Mouse (Mus musculus) left cerebral cortex, adult 2 months (tissue): Measurements from ENCODE around the gene Myo18a. TPM values are rescaled to one million over a fixed set of nuclear protein-coding genes. Genes with fewer than 3 reads are reported as not detected.
"Not testable (repeated sequence)": the region's sequence is repeated elsewhere in the genome, so short reads cannot be mapped to it uniquely, and the experiment has no call there.

ENCODE experiments used
- DNase-seq, 2 experiments: peaks; one replicate each; pipeline ENCODE4 v3.0.0; 2021 to 2022; ENCODE audit warnings: low spot score in 2 of 2, mixed read lengths in 1 of 2; ENCODE audit errors: extremely low spot score in 1 of 2
- H3K27ac ChIP-seq: fragments of 200-600 bp; 2 replicates; pipeline ENCODE4 v1.8.1; 2022
- H3K4me3 ChIP-seq: fragments of 200-600 bp; 2 replicates; pipeline ENCODE4 v1.8.1; 2022
- CTCF ChIP-seq: fragments of 200-600 bp; IDR thresholded peaks from 2 replicates; pipeline ENCODE4 v1.8.1; 2022; ENCODE audit warnings: antibody characterized with exemption, mild to moderate bottlenecking, moderate library complexity
- intact Hi-C: fragments of 180-260 bp; cut with DNase I; formaldehyde crosslinking; loops from one replicate; pipeline ENCODE4 v1.15.1; 2025
- long read RNA-seq, 2 experiments: library from polyadenylated mRNA; stranded (forward); transcript quantifications; one replicate each; pipeline ENCODE4 v2.0.0; 2021; ENCODE audit warnings: borderline mapping rate in 2 of 2
- total RNA-seq, 2 experiments: library from RNA; stranded (reverse); gene quantifications; 2 replicates each; pipeline ENCODE4 v1.2.3; 2021

Myo18a gene
- 100 to 1,000 TPM; 164 to 169 TPM for total RNA-seq
- long read RNA-seq, experiment 1, full-length matches to known transcripts: 2 of 58 reads
- long read RNA-seq, experiment 1, partial matches to known transcripts: 32 of 58 reads
- long read RNA-seq, experiment 1, other reads (novel, unspliced or antisense): 24 of 58 reads
- long read RNA-seq, experiment 2, full-length matches to known transcripts: 1 of 74 reads
- long read RNA-seq, experiment 2, partial matches to known transcripts: 38 of 74 reads
- long read RNA-seq, experiment 2, other reads (novel, unspliced or antisense): 35 of 74 reads

DNA sequence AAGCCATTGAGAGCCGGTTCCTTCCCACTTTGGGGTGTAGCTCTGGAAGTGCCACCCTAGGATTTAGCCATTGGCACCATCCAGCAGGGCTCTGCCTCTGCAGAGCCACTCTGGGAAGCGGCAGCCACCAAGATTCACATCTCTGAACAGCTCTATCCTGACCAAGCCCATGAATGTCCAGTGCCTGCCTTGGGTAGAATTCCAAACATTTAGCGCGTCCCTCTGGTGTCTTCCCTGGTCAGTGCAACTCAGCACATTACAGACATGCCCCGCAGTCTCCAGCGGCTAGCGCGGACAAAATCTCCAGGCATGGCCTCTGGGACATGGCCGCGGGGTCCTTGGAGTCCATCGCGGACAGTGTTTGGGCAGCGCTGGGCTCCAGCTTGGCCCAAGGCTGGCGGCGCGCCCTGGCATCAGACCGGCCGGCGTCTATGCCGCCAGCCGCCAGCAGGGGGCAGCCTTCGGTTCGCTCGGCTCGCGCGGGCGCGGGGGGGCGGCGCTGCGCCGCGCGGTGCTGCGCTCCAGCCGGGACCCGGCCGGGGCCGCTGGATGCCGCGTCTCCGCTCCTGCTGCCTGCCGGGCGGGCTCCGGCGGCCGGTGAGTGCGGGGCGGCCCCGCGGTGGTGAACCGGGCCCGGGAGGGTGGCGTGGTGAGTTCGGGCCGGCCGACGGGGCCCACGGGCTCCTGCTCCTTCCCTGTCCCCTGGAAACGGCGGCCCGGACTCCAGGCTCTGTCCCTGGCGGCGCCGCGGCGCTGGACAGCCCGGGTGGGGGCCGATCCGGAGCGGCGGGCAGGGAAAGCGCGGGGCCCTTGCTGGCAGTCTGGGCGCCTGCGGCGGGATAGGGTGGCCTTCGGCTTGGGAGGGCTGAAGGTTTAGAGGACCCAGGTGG lies at the start of gene Myo18a:
Gene Myo18a, plus strand, starts transcription at position 464 of the 890 bp plus-strand sequence.
- peak within 1 kb of the TSS; percentile 97 for H3K27ac ChIP-seq
- TF ChIP-seq CTCF: peak; percentile 75
- DNase-seq: peak; percentile 85 to 88
- intact Hi-C loops: loop anchor here (1.0 kb wide), 1 partner anchor 30 kb away; no protein-coding TSS in a partner anchor
- peak within 1 kb of the TSS; percentile 84 for H3K4me3 ChIP-seq

DNA sequence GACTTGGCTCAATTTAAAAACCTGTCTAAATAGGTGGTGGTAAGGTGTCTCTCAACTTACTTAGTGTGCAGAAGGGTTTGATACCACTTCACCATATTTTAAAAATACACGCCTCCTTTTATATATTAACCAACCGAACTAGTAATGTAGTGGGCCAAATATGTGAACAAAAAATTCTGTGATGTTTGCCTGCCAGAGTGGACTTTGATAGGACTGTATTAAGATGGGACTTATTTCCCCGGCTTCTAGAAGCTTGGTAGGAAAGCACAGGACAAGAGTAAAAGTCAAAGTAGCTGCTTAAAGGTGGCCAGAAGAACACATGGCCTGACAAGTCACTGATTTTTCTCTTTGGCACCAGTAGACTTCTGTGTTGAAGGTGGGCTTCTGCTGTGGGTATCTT lies 49.3 kb upstream of the Myo18a start:
- no peak for TF ChIP-seq CTCF
- H3K4me3 ChIP-seq: no peak overlapping the region
- H3K27ac ChIP-seq: no peak overlapping the region
- DNase-seq: no peak
- intact Hi-C loops: no loop called here

DNA sequence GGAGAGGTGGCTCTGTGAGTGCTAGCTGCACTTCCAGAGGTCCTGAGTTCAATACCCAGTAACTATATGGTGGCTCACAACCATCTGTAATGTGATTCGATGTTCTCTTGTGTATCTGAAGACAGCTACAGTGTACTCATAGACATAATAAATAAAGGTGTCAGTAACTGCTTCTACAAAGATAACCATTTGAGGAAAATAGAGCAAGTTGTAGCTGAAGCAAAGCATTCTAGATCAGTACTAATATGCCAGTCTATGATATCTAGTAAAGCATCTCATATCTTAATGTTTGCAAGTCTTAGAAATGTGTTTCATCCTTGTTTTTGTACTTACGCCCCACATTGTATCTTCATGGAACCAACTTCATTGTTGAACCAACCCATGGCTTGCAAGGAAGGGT lies 44.0 kb upstream of the Myo18a start:
- Histone ChIP-seq H3K4me3 (no peak overlapping the region), H3K27ac (no peak overlapping the region)
- intact Hi-C loops: no loop called here
- no peak for TF ChIP-seq CTCF
- DNase-seq: no peak

DNA sequence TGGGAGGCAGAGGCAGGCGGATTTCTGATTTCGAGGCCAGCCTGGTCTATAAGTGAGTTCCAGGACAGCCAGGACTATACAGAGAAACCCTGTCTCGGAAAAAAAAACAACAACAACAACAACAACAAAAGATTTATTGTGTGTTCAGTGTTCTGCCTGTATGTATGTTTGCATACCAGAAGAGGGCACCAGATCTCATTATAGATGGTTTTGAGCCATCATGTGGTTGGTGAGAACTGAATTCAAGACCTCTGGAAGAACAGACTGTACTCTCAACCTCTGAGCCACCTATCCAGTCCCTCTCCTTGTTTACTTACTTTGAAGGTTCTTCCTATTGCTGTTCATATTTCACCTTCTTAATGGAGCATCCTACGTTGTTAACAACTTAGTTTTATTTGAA lies 41.7 kb upstream of the Myo18a start:
- no peak overlapping the region for H3K27ac ChIP-seq
- intact Hi-C loops: no loop called here
- no peak for DNase-seq
- H3K4me3 ChIP-seq: no peak overlapping the region
- no peak; the same call in 1 of the 2 replicates for TF ChIP-seq CTCF

DNA sequence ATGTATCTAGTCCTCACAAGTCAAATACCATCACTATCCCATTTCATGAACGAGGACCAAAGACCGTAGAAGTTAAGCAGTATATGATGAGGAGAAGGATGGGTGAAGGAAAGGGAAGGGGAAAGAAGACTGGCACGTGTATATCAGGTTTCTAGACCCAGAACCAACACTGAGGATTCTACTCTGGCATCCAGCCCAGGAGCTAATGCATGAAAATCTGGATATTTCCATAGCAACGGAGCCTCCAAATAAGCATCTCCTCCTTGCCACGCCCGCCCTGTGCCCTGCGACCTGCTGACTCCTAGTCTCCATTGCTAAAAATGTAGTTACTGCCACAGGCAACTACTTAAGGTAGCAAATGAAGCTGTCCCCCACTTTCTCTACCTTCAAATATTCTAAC lies 38.3 kb upstream of the Myo18a start:
- intact Hi-C loops: no loop called here
- no peak for TF ChIP-seq CTCF
- Histone ChIP-seq H3K4me3 (no peak overlapping the region), H3K27ac (no peak overlapping the region)
- no peak for DNase-seq

DNA sequence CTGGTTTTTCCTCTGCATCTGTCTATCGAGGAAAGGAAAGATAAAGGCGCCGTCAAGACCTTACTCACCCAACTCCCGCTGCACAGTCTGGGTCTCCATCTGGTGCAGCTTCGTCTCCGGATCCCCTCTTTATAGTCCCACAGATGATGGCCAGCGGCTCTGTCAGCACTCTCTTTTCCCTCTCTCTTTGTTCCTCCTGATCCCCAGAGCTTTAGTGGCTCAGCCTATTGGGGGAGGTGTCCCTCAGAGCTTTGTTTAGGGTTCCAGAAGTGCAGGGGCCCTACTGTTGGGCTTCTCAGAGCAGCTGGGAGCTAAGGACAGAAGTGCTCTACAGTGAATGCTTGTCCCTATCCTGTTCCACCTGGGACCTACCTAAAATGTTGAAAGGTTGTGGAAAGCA lies 37.9 kb upstream of the Myo18a start, which contains the start of gene Cryba1:
Gene Cryba1, minus strand, starts transcription at position 101 of the 400 bp plus-strand sequence.
- no peak for DNase-seq
- TF ChIP-seq CTCF: no peak
- no peak within 1 kb of the TSS for H3K27ac ChIP-seq
- intact Hi-C loops: no loop called here
- H3K4me3 ChIP-seq: no peak within 1 kb of the TSS

DNA sequence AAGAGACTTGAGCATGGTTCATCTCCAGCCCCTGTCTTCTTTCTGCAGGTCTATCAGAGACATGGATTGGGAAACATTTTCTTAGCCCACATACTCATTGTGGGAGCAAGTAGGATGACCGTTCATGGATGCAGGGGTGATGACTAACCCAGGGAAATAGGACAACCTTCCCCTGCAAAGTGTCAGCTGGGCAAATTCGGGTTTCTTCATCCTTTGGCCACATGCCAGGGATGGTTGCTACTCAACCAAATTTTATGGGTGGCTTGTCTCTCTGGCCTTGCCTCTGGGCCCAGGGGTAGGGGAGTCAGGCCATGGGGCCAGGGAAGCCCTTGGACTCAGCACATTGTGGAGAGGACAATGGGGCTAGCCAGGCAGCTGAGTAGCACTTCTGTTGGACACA lies 34.5 kb upstream of the Myo18a start:
- no peak for TF ChIP-seq CTCF
- Histone ChIP-seq H3K4me3 (no peak overlapping the region), H3K27ac (no peak overlapping the region)
- no peak for DNase-seq
- intact Hi-C loops: no loop called here

DNA sequence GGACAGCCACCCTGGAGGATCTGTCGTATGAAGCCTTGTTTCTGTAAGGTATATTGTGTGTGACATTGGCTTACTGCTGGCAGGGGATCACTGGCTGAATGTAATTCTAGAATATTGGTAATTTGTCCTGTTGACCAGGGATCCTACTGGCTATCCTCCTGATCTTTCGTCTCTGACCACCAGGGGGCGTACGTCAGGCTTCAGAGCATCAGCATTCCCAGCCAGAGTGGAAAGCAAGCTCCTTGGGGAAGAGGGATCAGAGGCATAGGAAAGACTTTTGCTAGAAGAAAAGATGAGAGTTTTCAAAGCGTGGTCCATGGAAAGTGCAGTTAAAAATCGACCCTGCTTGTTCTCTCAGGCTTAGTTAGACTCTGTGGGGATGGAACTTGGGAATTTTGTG lies 25.8 kb upstream of the Myo18a start:
- intact Hi-C loops: loop anchor here (2.0 to 10.0 kb wide), 2 partner anchors 56 to 228 kb away; no protein-coding TSS in a partner anchor
- peak; percentile 93 for TF ChIP-seq CTCF
- peak; percentile 80 to 84 for DNase-seq
- H3K27ac ChIP-seq: no peak overlapping the region
- no peak overlapping the region for H3K4me3 ChIP-seq

DNA sequence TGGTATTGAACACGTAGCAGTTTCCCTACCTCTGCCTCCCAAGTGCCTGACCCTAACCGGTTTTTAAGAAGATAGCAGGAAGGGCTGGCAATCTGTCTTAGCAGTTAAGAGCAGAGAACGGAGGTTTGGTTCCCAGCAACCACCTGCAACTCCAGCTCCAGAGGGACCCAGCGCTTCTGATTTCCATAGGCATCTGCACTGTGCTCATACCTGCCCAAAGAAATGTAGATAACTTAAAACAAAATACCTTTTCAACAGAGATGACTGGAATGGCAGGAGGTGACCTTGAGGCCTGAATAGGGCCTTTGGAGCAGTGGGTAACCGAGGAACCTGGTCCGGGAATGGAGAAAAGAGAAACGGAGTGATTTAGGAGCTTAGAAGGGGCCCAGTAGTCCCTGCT lies 24.5 kb upstream of the Myo18a start:
- intact Hi-C loops: loop anchor here (2.0 to 10.0 kb wide), 2 partner anchors 76 to 226 kb away; no protein-coding TSS in a partner anchor
- no peak for TF ChIP-seq CTCF

DNA sequence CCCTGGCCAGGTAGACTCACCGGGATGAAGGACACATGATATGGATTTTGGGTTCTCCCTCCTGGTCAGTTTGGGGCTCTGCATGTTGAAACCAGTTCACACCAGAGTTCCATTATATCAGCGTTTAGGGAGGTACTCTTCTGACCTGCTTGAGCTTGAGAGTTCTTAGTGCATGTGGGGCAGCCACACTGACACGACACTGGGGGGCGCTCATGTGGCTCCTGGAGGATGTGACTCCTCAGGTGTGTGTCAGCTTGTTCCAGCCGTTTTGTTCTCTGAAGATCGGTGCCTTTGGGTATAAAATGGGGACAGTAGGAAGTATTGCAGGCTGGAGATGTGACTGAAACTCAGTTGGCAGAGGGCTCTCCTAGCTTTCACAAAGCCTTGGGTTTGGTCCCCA lies 19.1 kb upstream of the Myo18a start:
- no peak overlapping the region for H3K27ac ChIP-seq
- intact Hi-C loops: no loop called here
- H3K4me3 ChIP-seq: no peak overlapping the region
- TF ChIP-seq CTCF: peak; percentile 57
- DNase-seq: no peak

More for the DNA sequence above, 24.5 kb upstream of the Myo18a start:
- Histone ChIP-seq H3K27ac (no peak overlapping the region), H3K4me3 (no peak overlapping the region)
- DNase-seq: no peak

DNA sequence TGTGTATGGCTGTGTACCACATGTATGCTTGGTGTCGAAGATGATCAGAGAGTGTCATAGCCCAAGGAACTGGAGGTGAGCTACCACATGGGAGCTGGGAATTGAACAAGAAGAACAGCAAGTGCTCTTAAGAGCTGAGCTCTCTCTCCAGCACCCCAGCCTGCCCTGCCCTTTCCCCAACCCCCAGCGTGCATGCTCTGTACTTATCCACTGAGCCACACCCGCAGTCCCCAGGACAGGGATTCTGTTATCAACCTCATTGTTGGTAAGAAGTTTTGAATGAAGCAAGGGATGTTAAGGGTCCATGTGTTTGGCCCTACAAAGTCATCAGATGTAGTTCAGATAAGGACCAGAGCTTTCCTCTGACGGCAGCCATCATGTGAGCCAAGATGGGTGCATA lies 16.4 kb upstream of the Myo18a start:
- no peak for TF ChIP-seq CTCF
- H3K4me3 ChIP-seq: no peak overlapping the region
- no peak overlapping the region for H3K27ac ChIP-seq
- DNase-seq: no peak
- intact Hi-C loops: no loop called here

DNA sequence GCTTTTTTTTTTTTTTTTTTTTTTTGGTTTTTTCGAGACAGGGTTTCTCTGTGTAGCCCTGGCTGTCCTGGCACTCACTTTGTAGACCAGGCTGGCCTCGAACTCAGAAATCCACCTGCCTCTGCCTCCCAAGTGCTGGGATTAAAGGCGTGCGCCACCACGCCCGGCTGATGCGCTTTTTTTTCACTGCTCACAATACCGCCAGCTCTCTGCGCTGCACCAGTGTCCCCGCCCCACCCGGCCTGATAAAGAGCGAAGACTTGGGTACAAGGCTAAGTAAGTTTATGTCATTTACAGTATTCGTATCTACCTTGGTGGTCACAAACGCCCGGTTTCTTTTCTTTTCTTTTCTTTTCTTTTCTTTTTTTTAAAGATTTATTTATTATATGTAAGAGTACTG lies 15.9 kb upstream of the Myo18a start:
- H3K27ac ChIP-seq, H3K4me3 ChIP-seq, DNase-seq, intact Hi-C loops: not testable (repeated sequence)
